Mouse (Mus musculus): ENCODE measurements at regions not wholly inside any gene's neighbourhood (a gene's known extent, or its start where the extent isn't known, plus 50 kb on each side); places are given as distances from the start of the nearest gene placed in this dataset.
A peak's percentile ranks its signal among the peaks of the same experiment; 100 is the strongest.

DNA sequence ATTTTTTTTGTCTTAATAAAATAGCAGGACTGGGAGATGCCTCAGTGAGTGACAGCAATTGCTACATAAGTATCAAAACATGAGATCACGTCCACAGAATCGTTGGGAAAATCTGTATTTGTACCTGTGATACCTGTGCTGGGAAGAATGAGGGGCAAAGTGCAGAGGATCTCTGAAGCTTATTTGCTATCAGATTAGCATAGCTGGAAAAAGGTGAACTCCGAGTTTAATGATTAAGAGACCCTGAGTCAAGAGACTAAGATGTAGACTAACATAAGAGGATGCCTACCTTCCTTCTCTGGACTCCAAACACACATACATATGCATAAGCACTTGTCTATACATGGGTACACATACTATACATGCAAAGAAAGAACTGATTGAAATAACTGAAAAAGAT is 710.1 kb downstream of the Plod2 start:
- ATAC-seq (ENCODE audit: low FRiP score): no peak
- no peak overlapping the region for H3K27ac ChIP-seq

DNA sequence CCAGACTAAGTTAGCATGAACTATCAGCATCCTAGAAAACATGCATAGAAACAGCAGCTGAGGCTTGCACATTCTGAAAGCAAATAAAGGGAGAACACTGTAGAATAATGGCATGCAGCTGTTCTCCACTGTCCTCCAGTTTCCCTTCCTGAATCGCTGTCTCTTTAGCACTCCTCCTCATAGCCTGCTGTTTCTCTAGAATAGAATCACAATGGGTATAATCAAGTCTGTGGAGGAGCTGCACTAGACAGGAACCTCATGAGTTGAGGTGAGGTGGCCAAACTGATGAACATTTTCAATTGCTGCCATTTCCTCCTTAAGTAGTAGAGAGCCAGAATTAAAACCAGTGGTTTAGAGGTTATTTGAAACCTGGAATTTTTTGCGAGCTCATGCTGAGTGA is 755.3 kb downstream of the Plod2 start:
- H3K27me3 ChIP-seq: no peaks in the 10 kb centered on the region
- no peaks in the 10 kb centered on the region for H3K4me1 ChIP-seq
- H3K4me3 ChIP-seq (replicated peaks): no peak overlapping the region
- no peak for ATAC-seq (ENCODE audit: low FRiP score)
- no peak overlapping the region for H3K27ac ChIP-seq
- H3K9ac ChIP-seq: no peak overlapping the region
- no peak overlapping the region for H3K4me2 ChIP-seq
- no peaks in the 10 kb centered on the region for H3K9me3 ChIP-seq
- H3K36me3 ChIP-seq (replicated peaks): no peaks in the 10 kb centered on the region
- 79% methylated on average over 2 of the region's 2 CpGs for WGBS

More for the DNA sequence above, 710.1 kb downstream of the Plod2 start:
- Histone ChIP-seq H3K27me3 (no peaks in the 10 kb centered on the region), H3K4me2 (no peak overlapping the region), H3K4me1 (no peaks in the 10 kb centered on the region), H3K9me3 (no peaks in the 10 kb centered on the region), H3K9ac (no peak overlapping the region), H3K4me3 (replicated peaks) (no peak overlapping the region), H3K36me3 (replicated peaks) (no peaks in the 10 kb centered on the region)
- 86% methylated on average over 3 of the region's 3 CpGs for WGBS

DNA sequence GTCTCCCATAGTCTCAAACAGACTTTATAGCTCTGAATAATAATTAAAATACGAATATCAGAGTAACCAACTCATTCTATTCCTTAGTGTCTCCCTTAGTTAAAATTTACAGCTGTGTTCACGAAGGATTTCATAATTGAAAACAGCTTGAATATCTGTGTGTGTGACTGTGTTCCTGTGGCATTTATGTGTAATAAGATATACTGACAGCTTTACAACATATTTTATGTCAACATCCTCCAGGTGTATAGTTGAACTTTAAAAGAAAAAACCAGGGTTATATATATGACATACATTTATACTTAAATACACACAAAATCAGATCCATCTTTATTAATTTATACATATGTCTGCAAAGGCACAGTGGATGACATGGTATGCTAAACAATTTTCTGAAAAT is 764.7 kb downstream of the Plod2 start:
- Histone ChIP-seq H3K4me2 (no peak overlapping the region), H3K9me3 (no peaks in the 10 kb centered on the region), H3K36me3 (replicated peaks) (no peaks in the 10 kb centered on the region), H3K4me3 (replicated peaks) (no peak overlapping the region), H3K27me3 (no peaks in the 10 kb centered on the region), H3K9ac (no peak overlapping the region), H3K4me1 (no peaks in the 10 kb centered on the region), H3K27ac (no peak overlapping the region)
- no peak for ATAC-seq (ENCODE audit: low FRiP score)
- 83% methylated on average over 2 of the region's 2 CpGs for WGBS

DNA sequence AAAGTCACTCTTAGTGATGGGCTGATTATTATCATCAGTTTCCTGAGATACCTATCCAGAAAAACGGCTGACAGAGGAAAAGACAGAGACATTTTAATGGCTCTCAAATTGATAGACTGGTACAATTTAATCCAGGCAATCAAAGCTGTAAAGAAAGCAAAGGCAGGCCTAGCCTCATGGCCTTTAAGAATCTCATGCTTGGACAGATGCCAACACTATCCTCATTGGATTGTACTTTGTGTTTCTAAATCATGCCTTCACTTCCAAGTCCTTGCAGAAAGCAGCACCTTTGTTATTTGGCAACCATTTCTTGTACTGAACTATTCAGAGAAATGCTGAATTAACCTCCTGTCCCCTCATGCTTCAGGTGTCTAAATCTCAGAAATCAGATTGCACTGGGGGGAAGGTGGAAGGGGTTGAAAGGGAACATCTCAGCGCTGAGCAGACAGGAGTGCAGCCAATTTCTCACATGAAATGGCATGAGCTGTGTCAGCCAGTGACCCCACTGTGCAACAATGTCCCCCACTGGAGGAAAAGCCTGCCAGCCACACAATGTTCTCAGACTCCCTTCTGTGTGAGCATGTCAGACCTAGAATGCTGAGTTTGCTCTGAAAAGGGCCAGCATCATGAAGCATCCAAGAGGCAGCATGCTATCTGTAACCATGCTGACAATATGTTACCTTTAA is 787.1 kb downstream of the Plod2 start:
- no peaks in the 10 kb centered on the region for H3K4me1 ChIP-seq
- no peak overlapping the region for H3K9ac ChIP-seq
- no peaks in the 10 kb centered on the region for H3K9me3 ChIP-seq
- no peak overlapping the region for H3K27ac ChIP-seq
- 55% methylated on average over 2 of the region's 2 CpGs for WGBS
- no peak overlapping the region for H3K4me3 ChIP-seq (replicated peaks)
- H3K36me3 ChIP-seq (replicated peaks): no peaks in the 10 kb centered on the region
- ATAC-seq (ENCODE audit: low FRiP score): 0 out of 2 replicates have a peak, but pooled peaks have one; percentile 23
- H3K27me3 ChIP-seq: no peaks in the 10 kb centered on the region
- H3K4me2 ChIP-seq: no peak overlapping the region
